In genomic region chr2:92459141-92459920, GRCm38 (mm10) we compare ENCODE assay signal across 8 mouse cellular contexts. TPM values are rescaled to one million over a fixed set of nuclear protein-coding genes. Genes with fewer than 3 reads are reported as not detected.
DNase-seq lines count a peak whose midpoint lies in the region; ATAC-seq lines count a peak whose summit lies in the region.

No protein-coding gene starts in this region.

- peak overlapping the region; percentile 54 for H3K4me3 ChIP-seq in hindbrain, embryonic 16.5 days (ENCODE audit: low read length)
- H3K4me3 ChIP-seq in megakaryocyte, embryonic 14.5 days (replicated peaks): peak overlapping the region; percentile 99

- H3K9me3 ChIP-seq in hindbrain, embryonic 16.5 days (ENCODE audit: control insufficient read depth, low read length): no peaks in the 10 kb centered on the region
- H3K9me3 ChIP-seq in megakaryocyte, embryonic 14.5 days: no peaks in the 10 kb centered on the region

- peaks cover 41% of the 10 kb centered on the region for H3K4me1 ChIP-seq in hindbrain, embryonic 16.5 days (ENCODE audit: control insufficient read depth, insufficient read depth, low read depth, low read length)
- peaks cover 65% of the 10 kb centered on the region for H3K4me1 ChIP-seq in megakaryocyte, embryonic 14.5 days

- peak; percentile 90 for ATAC-seq in hindbrain, embryonic 16.5 days

- DNase-seq in adipocyte (ENCODE audit: low spot score): peak; percentile 75
- DNase-seq in cerebellum, postnatal 4 days (ENCODE audit: low spot score in 2 of 2): peak; percentile 45 to 71
- DNase-seq in gastrocnemius, adult 18-20 months (ENCODE audit: low spot score): peak; percentile 74
- DNase-seq in left cerebral cortex, adult 9 months (ENCODE audit: low spot score in 2 of 2): peak; percentile 60 to 75
- DNase-seq in right cerebral cortex, adult 2 months (ENCODE audit: low spot score in 2 of 2): peak; percentile 72 to 86
- DNase-seq in urinary bladder, postnatal 25 days (ENCODE audit: low spot score): peak; percentile 72

- peak overlapping the region; percentile 24 for H3K27ac ChIP-seq in hindbrain, embryonic 16.5 days (ENCODE audit: low read depth, low read length)

- H3K36me3 ChIP-seq in hindbrain, embryonic 16.5 days (ENCODE audit: control insufficient read depth, insufficient read depth, low read length): 0 out of 2 replicates have a peak, but pooled peaks cover 3% of the 10 kb centered on the region
- peaks cover 16% of the 10 kb centered on the region for H3K36me3 ChIP-seq in megakaryocyte, embryonic 14.5 days (replicated peaks; ENCODE audit: low read length)

- H3K4me2 ChIP-seq in hindbrain, embryonic 16.5 days (ENCODE audit: low read length): peak overlapping the region; percentile 95

- H3K9ac ChIP-seq in hindbrain, embryonic 16.5 days (ENCODE audit: low read depth, low read length): peak overlapping the region; percentile 54

- H3K27me3 ChIP-seq in hindbrain, embryonic 16.5 days (replicated peaks; ENCODE audit: control insufficient read depth, insufficient read depth, low read length): no peaks in the 10 kb centered on the region
- H3K27me3 ChIP-seq in megakaryocyte, embryonic 14.5 days (replicated peaks): no peaks in the 10 kb centered on the region

- WGBS in hindbrain, embryonic 16.5 days: under 1% methylated on average over 41 of the region's 55 CpGs

RNA-seq across cellular contexts. Expression of gene Slc35c1, which starts 1.0 kb away (rescaled TPM):
- total RNA-seq in gastrocnemius, adult 18-20 months (2021): 1 to 10 TPM; 4.3 to 6.0 TPM
- polyA plus RNA-seq in hindbrain, embryonic 16.5 days (2015; fragmentation: Nextera tagmentation; extraction: Ambion mirVana): 18.9 and 20.7 TPM in 2 replicates
- 10.3 and 11.7 TPM in 2 replicates for polyA plus RNA-seq in megakaryocyte, embryonic 14.5 days (2012; ENCODE audit: insufficient read depth, low replicate concordance)

RNA-seq across cellular contexts. Expression of gene Cry2, which starts 25.5 kb away (rescaled TPM):
- total RNA-seq in gastrocnemius, adult 18-20 months (2021): 10 to 100 TPM; 18.5 to 21.2 TPM
- polyA plus RNA-seq in hindbrain, embryonic 16.5 days (2015; fragmentation: Nextera tagmentation; extraction: Ambion mirVana): 51.4 and 53.2 TPM in 2 replicates
- 4.1 and 10.1 TPM in 2 replicates for polyA plus RNA-seq in megakaryocyte, embryonic 14.5 days (2012; ENCODE audit: insufficient read depth, low replicate concordance)

RNA-seq across cellular contexts. Expression of gene Mapk8ip1, which starts 58.3 kb away (rescaled TPM):
- 1 to 10 TPM; 2.8 to 2.9 TPM for total RNA-seq in gastrocnemius, adult 18-20 months (2021)
- 112 and 130 TPM in 2 replicates for polyA plus RNA-seq in hindbrain, embryonic 16.5 days (2015; fragmentation: Nextera tagmentation; extraction: Ambion mirVana)
- polyA plus RNA-seq in megakaryocyte, embryonic 14.5 days (2012; ENCODE audit: insufficient read depth, low replicate concordance): 0.20 TPM in 1 of 2 replicates, not detected in the other

Comparison
In these comparisons a context has a peak if more than half of its experiments do, and no peak if none do; other contexts are left out.
1. Peak in every context shown above with its lines: DNase-seq, ATAC-seq, H3K4me3 ChIP-seq and H3K27ac ChIP-seq.
2. RNA of gene Mapk8ip1, which starts 58.3 kb away (polyA plus RNA-seq): 112 to 130 TPM in hindbrain, embryonic 16.5 days; 0.20 TPM in megakaryocyte, embryonic 14.5 days; every median in the first group is over 10 times any median in the second.